Mouse (Mus musculus) lung, postnatal 4 days (tissue): Measurements from ENCODE around the gene Tmem80.

ENCODE experiments used
- DNase-seq, 2 experiments: peaks; one replicate each; pipeline ENCODE4 v3.0.0; 2021

Tmem80 gene

DNA sequence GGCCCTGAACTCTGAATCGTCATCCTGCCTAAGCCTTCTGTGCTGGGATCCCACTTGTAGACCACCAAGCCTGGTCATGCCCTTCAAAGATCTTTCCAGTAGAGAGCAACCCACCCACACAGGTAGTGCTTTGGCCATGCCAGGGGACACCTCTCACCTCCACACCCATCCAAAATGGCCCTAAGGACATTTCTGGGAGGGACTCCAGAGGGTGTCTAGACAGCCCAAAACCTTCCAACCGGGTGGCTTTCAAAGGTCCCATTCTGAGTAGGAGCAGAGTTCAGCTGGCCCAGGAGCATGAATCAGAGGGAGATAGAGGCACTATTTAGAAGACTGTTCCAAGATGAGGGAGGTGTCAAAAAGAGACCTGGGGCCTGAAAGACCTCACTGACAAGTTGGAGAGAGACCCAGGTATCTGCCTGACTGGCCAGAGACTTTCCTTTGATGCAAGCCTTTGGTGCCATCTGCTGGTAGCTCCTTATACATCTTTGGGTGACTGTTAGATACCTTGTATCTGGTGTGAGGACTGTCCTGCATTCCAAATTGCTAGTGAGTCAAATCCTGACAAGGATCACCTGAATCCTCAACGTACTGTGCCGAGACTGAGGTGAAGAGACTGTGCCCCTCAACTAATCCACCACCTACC is 35.7 kb downstream of the Tmem80 start:
- DNase-seq: peak in 1 of 2 experiments; percentile 78

DNA sequence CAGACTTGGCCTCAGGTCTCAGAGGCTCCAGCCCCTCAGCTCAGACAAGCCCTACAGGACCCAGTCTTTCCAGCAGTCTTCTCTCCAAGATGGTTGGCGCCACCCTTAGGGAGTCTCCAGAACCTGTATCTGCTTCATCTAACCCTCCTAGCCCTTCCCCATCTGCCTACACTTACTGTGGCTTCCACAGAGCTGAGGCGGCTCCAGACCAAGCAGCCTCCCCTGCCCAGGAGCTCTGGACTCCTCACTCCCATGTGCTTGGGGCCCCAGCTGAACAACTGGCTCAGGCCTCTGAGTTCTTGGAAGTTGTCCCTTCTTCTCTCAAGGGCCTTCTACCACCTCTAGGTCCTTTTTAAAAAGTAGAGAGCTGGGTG is 36.2 kb downstream of the Tmem80 start:
- DNase-seq: no peak

DNA sequence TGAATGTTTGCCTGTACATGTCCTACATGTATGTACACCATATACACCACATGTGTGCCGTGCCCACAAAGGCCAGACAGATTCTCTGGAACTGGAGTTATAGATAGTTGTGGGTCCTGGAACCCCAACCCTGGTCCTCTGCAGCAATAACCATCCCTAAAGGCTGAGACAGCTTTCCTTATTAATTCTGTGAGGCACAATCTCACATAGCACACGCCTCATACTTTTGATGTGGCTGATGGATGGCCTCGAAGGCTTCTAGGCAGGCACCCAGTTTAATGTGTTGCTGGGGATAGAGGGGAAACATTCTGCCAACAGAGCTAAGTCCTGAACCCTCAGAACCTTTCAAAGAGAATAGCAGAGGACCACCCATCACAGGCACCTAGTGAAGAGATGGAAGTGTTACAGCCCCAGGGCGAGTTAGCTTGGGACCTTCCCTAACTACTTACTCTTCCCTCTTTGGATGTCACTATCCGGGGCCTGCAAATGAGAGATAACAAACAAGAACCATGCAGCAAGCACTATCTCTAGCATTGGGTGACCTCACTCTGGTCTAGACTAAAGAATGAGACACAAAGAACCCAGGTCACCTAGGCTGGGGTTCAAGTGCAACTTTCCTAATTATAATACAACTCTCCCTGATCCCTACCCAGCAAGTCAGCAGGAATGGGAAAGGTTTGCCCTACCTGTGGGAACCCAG is 37.0 kb downstream of the Tmem80 start:
- no peak for DNase-seq

DNA sequence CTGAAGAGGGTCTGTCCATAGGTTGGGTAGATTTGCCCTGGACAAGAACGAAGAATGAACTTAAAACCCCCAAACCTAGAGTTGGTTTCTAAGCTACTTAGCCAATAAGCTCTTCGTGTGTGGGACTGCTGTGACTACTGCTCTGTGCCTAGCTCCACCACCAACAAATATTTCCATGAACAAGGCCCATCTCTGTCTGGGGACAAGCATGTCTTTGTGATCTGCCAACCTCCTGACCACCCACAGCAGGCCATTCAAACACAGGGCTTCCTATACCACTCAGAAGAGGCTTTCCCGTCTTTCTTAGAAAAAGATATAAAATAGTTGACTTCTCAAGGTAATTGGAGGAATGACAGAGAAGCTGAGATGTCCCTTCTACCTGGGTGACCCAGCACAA is 37.5 kb downstream of the Tmem80 start:
- DNase-seq: no peak

DNA sequence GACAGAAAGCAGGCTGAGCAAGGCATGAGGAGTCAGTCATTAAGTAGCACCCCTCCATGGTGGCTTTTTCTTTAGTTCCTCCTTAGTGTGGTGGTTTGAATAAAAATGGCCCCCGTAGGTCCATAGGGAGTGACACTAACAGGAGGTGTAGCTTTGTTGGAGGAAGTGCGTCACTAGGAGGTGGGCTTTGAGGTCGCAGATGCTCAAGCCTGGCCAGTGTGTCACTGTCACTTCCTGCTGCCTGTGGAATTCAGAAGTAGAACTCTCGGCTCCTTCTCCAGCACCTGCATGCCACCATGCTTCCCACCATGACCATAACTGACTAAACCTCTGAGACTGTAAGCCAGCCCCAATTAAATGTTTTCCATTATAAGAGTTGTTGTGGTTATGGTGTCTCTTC is 39.8 kb downstream of the Tmem80 start:
- DNase-seq: no peak

DNA sequence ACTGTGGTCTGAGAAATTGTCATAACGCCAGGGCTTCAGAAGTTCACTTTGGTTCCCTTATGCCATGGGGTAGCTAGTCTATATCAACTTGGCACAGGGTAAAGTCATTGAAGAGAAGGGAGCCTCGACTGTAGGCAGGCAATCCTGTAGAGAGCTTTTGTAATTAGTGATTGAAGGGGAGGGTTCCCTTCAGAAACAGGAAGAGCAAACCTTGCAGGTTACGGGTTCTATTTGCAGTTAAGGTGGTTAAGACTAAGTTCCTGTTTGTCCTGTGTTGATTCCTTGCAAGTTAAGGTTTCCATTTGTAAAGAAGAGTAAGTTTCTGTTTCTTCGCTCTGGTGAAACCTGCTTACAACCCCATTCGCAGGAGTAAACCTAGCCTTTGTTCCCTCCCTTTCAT is 42.4 kb downstream of the Tmem80 start:
- no peak for DNase-seq

DNA sequence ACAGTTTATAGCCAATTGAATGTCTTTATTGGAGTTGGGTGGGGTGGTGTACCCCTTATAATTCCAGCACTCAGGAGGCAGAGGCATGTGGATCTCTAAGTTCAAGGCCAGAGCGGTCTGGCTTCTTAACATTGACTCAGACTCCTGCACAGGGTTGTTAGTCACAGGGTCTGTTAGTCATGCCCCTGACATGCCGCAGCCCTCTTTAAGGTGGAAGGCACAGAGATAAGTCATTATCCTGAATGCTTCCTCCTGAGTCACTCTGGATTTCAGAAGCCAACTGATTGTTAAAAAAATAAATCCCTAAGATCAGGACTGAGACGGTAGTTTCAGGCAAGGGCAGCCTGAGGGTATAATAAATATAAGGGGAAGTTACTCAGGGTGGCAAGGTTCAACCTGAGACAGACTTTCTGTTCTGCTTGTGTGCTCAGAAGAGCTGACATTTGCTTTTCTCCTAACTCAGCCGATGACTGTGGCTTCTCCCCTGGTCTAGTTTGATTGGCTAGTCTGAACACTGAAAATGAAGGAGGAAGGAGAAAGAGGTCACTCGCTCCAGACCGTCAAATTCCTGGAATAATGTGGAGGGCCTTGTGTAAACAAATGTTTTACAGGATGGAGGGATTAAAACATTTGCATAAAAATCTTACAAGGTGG is 44.5 kb downstream of the Tmem80 start:
- DNase-seq: no peak

DNA sequence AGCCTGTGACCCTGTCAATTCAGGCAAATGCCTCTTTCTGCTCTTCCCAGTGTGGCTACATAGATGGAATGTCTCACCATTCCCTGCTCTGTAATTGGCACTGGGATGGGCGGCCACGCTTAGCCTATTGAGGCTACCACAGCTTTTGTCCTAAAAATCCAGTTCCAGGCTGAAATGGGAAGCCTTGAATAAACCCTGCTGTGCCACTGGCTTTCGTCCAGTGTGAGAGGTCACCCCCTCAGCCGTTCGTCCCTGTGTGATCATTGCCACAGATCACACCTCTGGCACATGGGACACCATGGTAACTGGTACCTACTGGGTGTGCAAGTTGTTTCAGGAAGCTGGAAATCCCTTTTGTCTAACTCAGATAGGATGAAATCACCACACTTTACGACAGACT is 46.1 kb downstream of the Tmem80 start:
- DNase-seq: no peak

DNA sequence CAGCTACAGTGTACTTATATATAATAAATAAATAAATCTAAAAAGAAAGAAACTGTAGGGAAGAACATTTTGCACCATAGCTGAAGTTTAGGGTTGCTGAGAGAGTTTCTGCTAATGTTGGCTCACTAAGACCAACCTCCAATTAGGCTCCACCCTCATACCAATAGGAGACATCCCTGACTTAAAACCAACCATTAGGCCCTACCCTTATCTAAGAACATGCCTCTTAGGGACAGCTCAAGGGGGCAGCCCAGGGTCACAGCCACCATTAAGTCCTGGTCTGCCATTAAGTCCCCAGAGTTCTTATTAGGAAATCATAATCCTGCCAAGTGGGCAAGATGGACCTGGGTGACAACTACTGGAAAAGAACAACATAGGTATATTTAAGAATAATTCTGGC is 46.9 kb downstream of the Tmem80 start:
- DNase-seq: no peak

DNA sequence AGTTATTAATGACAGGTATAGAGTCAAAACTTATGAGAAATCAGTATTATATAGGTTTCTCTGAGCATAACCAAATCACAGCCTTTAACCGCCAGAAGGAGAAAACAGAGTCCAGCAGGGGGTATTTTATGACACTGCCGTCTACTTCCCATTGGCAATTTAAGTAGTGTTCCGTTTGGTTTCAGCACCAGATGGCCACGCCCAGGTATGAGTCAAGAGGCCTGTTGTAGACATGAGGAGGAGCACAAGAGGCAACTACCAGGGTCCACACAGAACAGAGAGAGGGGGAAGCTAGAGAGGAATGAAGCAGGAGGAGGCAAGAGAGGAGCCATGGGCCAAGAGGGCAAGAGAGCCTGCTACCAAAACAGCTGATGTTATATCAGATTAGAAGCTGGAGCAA is 52.0 kb downstream of the Tmem80 start:
- DNase-seq: peak in 1 of 2 experiments; percentile 51

DNA sequence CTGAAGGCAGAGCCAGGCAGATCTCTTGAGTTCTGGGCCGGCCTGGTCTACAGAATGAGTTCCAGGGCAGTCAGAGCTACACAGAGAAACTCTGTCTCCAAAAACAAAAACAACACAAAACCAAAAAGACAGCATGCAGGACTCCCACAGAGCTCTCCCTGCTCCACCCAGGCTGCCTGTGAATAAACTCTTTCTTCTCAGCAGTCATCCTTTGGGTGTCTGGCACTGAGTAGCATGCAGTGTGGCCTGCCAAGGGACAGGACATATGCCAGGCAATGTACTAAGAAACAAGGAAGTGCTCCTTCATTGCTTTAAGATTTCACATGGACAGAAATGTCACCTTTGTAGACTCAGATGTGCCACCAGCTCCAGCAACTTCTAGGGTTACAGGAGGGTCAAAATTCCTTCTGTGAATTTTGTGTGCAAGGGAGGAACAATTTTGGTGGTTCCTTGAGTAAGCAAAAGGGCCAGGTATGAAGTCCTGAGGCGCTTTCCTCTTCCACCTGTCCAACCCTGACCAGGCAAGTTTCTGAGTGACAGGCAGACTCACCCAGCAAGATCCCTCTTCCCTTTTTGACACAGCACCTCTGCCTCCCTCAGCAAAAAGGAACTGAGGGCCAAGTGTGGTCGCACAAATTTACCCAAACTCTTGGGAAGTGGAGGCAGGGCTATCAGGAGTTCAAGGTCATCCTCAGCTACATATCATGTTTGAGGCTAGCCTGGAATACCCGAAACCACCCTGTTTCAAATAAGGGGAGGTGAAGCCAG is 53.7 kb downstream of the Tmem80 start:
- no peak for DNase-seq
